Mouse (Mus musculus) left cerebral cortex, postnatal 36 days (tissue): ENCODE measurements around the gene Mtx1. TPM values are rescaled to one million over a fixed set of nuclear protein-coding genes. Genes with fewer than 3 reads are reported as not detected.
"Not testable (repeated sequence)": the region's sequence is repeated elsewhere in the genome, so short reads cannot be mapped to it uniquely, and the experiment has no call there.

Experiments
- DNase-seq, 2 experiments: peaks; one replicate each; pipeline ENCODE4 v3.0.0; 2021 to 2022; ENCODE audit warnings: low spot score in 2 of 2, mixed read lengths in 1 of 2
- intact Hi-C: fragments of 180-260 bp; cut with DNase I; formaldehyde crosslinking; loops from one replicate; pipeline ENCODE4 v1.15.1; 2025
- microRNA-seq: library from miRNA; unstranded; fragments of <30 nt; microRNA quantifications from one replicate; pipeline ENCODE4 v1.2.0, GENCODE M21; 2022
- total RNA-seq, 2 experiments: library from RNA; stranded (reverse); gene quantifications; 2 replicates each; pipeline ENCODE4 v1.2.3; 2021

Mtx1 gene
- total RNA-seq, 2 experiments from 2014 or later = 90.6 to 93.8 TPM

DNA sequence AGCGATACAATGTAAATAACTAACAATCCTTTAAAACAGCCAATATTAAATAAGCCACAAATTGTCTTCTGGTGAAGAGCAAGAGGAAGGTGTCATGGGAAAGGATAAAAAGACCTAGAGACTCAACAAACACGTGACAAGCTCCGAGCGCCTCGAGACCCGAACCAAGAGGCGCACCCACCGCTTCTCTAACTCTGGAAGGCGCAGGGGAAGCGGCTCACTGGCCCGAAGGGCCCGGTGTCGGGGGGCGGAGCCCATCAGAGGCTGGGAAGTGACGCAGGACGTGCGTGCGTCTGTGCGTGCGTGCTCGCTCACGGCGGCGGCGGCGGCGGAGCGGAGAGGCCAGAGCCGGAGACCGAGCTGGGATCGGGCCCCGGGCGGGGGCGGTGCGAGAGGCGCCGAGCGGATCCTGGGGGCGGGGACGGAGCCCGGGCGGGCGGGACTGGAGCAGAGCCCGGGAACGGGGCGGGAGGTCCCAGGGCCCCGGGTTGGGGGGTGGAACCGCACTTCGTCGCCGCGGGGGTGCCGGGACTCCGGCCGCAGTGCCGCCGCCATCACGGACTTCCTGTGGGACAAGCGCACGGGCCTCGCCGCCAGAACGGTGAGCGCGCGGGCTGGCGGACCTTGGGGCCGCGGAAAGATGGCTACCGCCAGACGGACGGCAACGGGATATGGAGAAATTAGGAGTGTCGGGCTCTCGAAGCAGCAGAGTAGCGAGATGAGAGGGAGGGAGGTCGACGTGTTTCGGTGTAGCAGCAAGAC is 62.2 kb downstream of the Mtx1 start, which contains the start of gene Clk2:
Clk2 (plus strand) TSS at position 290 of the 762 bp plus-strand sequence.
- peak; percentile 93 for DNase-seq

DNA sequence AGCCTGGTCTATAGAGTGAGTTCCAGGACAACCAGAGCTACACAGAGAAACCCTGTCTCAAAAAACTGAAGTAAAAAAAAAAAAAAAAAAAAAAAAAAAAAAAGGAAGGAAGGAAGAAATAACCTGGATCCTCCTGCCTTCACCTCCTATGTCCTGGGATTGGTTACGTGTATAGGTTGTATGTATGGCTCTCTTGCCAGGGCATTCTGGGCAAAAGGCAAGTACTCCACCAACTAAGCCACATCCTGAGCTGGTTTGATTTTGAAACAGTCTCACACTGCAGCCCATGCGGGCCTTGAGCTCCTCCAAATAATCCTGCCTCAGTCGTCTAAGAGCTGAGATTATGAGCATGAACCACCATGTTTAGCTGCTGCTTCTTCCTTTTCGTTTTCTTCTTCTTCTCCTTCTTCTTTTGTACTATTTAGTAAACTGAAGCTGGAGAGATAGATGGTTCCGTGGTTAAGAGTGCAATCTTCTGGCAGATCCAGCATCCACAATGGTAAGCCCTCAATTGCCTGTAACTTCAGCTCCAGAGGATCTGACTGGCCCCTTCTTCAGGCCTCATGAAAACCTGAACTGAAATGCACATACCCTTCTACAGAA is 63.1 kb downstream of the Mtx1 start:
- intact Hi-C loops = loop anchor here (5.0 kb wide), 2 partner anchors 46 to 216 kb away; no protein-coding TSS in a partner anchor
- no peak for DNase-seq

More for the DNA sequence above, 62.2 kb downstream of the Mtx1 start, which contains the start of gene Clk2:
- intact Hi-C loops = loop anchor here (5.0 kb wide), 2 partner anchors 47 to 217 kb away; no protein-coding TSS in a partner anchor

DNA sequence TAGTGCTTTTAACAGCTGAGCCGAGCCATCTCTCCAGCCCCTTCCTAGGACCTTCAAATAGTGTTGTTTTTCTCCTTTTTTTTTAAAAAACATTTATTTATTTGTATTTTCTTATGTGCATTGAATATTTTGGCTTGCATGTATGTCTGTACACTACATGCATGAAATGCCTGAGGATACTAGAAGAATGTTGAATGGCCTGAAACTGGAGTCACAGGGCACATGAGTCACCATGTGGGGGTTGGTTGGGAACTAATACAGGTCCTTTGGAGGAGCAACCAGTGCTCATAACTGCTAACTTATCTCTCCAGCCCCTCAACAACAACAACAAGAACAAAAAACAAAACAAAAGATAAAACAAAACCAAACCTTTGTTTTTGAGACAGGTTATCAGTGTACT is 63.8 kb downstream of the Mtx1 start:
- DNase-seq = no peak
- intact Hi-C loops = loop anchor here (5.0 kb wide), 2 partner anchors 46 to 216 kb away; no protein-coding TSS in a partner anchor

DNA sequence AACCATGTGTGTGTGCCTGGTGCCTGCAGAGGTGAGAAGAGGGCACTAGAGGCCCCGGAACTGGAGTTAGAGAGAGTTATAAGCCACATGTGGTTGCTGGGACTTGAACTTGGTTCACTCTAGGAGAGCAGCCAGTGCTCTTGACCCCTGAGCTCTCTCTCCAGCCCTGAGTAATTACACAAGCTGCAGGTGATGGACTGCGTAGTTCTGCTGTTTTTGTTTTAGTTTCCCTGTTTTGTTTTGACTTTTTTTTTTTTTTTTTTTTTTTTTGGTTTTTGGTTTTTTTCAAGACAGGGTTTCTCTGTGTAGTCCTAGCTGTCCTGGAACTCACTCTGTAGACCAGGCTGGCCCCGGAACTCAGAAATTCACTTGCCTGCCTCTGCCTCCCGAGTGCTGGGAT is 65.1 kb downstream of the Mtx1 start:
- intact Hi-C loops = loop anchor here (5.0 kb wide), 2 partner anchors 44 to 214 kb away; no protein-coding TSS in a partner anchor
- no peak for DNase-seq

DNA sequence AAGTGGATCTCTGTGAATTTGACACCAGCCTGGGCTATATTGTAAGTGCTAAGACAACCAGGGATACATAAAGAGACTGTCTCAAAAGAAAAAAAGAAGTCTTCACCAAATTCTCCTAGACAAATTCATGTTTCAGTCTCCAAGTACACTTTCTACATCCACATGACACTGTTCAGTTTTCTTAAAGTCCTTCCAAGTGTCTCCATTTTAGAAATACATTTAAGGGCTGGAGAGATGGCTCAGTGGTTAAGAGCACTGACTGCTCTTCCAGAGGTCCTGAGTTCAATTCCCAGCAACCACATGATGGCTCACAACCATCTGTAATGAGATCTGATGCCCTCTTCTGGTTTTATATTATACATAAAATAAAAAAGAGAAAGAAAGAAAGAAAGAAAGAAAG is 65.7 kb downstream of the Mtx1 start:
- not testable (repeated sequence) for DNase-seq
- intact Hi-C loops = loop anchor here (5.0 kb wide), 2 partner anchors 44 to 214 kb away; no protein-coding TSS in a partner anchor

DNA sequence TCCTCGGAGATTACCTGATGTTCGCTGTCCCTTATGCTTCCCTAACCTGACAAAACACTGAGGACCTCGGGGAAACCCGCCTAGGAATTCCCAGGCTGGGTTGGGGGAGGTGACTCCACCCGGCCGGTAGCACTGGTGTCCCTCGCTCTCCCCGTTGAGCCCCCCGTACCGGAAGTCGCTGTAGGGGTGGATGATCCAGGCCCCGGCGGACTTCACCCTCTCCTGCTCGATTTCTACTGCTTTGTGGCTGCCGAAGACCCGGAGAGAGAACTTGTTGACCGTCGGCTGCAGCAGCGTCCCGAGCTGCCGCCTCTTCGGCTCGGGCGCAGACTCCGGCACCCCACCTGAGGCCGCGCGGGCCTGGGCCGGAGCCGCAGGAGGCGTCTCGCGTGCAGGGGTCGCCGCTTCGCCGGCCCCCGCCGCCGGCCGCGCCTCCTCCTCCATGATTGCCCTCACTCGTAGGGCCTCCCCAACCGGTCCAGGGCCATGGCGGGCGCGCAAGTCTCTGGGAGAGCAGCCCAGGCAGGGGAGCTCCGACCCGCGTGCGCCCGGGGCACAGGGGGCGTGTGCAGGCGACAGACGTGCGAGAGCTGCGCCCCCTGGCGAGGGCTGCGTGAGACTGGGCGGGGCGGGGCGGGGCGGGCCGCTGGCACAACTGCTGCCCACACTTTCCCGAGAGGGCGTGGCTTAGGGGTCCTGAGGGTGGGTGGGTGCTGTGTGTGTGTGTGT is 67.1 kb downstream of the Mtx1 start, which contains the start of gene Hcn3:
Hcn3 (minus strand) TSS at position 581 of the 729 bp plus-strand sequence.
- intact Hi-C loops = loop anchor here (5.0 kb wide), 3 partner anchors 42 to 212 kb away; partner anchors contain the start of gene Rusc1
- DNase-seq = peak in 1 of 2 experiments; percentile 55

DNA sequence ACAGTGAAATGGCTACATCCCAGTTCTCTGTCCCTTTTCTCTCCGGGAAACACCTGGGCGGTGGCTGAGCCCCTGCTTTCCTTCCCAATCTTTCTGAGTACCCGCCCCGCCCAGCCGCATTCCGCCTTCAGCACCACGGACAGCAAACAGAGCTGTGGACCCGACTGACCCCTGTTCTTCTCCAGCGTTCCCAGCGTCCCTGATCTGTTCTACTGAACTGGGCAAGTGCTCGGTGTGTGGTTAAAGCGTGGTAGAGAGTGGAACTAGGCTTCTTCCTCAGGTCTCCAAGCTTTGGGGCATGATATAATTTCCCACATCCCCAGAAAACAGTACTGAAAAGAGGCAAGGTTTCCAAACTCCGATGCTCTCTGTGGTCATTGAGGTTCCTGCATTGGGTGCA is 67.7 kb downstream of the Mtx1 start:
- DNase-seq = peak in 1 of 2 experiments; percentile 26
- intact Hi-C loops = loop anchor here (5.0 kb wide), 1 partner anchor 67 kb away; the partner anchor contains the start of gene Rusc1

Small RNA genes within 50 kb of the gene (microRNA-seq; reads per million reads assigned to microRNA genes)
- 5,508 reads per million, percentile 92 among the genes with 10 or more reads in this experiment for gene Mir92b

Other genes with a start within 250 kb of the Mtx1 start
- gene Rusc1, start 133.8 kb downstream of the Mtx1 start, total RNA-seq = 100 to 1,000 TPM; 185 to 202 TPM
- under 1 TPM; 0.15 to 0.43 TPM for gene Gm43738, start 126.0 kb downstream of the Mtx1 start, total RNA-seq
- gene Fdps, start 125.1 kb downstream of the Mtx1 start, total RNA-seq = 10 to 100 TPM; 79.8 to 94.6 TPM
- gene Pklr, start 90.9 kb downstream of the Mtx1 start, total RNA-seq = not detected
- 10 to 100 TPM; 12.9 to 19.1 TPM for gene Hcn3, start 66.9 kb downstream of the Mtx1 start, total RNA-seq
- 10 to 100 TPM; 36.8 to 52.2 TPM for gene Clk2, start 62.3 kb downstream of the Mtx1 start, total RNA-seq
- gene Scamp3, start 49.6 kb downstream of the Mtx1 start, total RNA-seq = 10 to 100 TPM; 64.0 to 67.2 TPM
- gene Fam189b, start 43.9 kb downstream of the Mtx1 start, total RNA-seq = 10 to 100 TPM; 59.3 to 60.3 TPM
- gene Gba, start 24.2 kb downstream of the Mtx1 start, total RNA-seq = 10 to 100 TPM; 62.4 to 64.6 TPM
- 10 to 100 TPM; 21.0 to 21.3 TPM for gene Thbs3, start 11.9 kb downstream of the Mtx1 start, total RNA-seq
- gene Muc1, start 2.0 kb upstream of the Mtx1 start, total RNA-seq = 1 to 10 TPM in 1 of 2 experiments, under 1 TPM in 1; 0.44 to 1.1 TPM
- gene Krtcap2, start 18.9 kb upstream of the Mtx1 start, total RNA-seq = 10 to 100 TPM; 59.7 to 64.9 TPM
- 10 to 100 TPM; 74.4 to 88.7 TPM for gene Trim46, start 19.2 kb upstream of the Mtx1 start, total RNA-seq
- 10 to 100 TPM; 47.0 to 51.7 TPM for gene Dpm3, start 32.3 kb upstream of the Mtx1 start, total RNA-seq
- 10 to 100 TPM; 34.5 to 39.1 TPM for gene Slc50a1, start 43.5 kb upstream of the Mtx1 start, total RNA-seq
- 1 to 10 TPM; 4.2 to 7.4 TPM for gene Efna1, start 54.1 kb upstream of the Mtx1 start, total RNA-seq
- gene Efna3, start 95.9 kb upstream of the Mtx1 start, total RNA-seq = 10 to 100 TPM; 50.4 to 59.5 TPM
- gene Efna4, start 110.9 kb upstream of the Mtx1 start, total RNA-seq = 1 to 10 TPM in 1 of 2 experiments, not detected in 1; 1.2 TPM
- 100 to 1,000 TPM in 1 of 2 experiments, 10 to 100 TPM in 1; 96.1 to 120 TPM for gene Adam15, start 122.9 kb upstream of the Mtx1 start, total RNA-seq
- under 1 TPM; 0.23 to 0.39 TPM for gene Dcst2, start 134.9 kb upstream of the Mtx1 start, total RNA-seq
- not detected for gene Dcst1, start 138.2 kb upstream of the Mtx1 start, total RNA-seq
- 10 to 100 TPM; 10.9 to 18.6 TPM for gene Zbtb7b, start 167.7 kb upstream of the Mtx1 start, total RNA-seq
- gene Lenep, start 175.7 kb upstream of the Mtx1 start, total RNA-seq = 1 to 10 TPM; 4.2 to 5.3 TPM
- 10 to 100 TPM; 31.0 to 32.5 TPM for gene Flad1, start 184.8 kb upstream of the Mtx1 start, total RNA-seq
- 1 to 10 TPM; 2.1 to 2.3 TPM for gene Cks1b, start 191.3 kb upstream of the Mtx1 start, total RNA-seq
- gene Shc1, start 191.4 kb upstream of the Mtx1 start, total RNA-seq = 10 to 100 TPM; 10.6 to 16.0 TPM
- gene Pygo2, start 203.1 kb upstream of the Mtx1 start, total RNA-seq = 10 to 100 TPM; 53.7 to 61.4 TPM
- gene Pbxip1, start 209.6 kb upstream of the Mtx1 start, total RNA-seq = 10 to 100 TPM; 35.2 to 40.6 TPM
- 10 to 100 TPM; 32.9 to 33.1 TPM for gene Pmvk, start 227.5 kb upstream of the Mtx1 start, total RNA-seq